Mouse (Mus musculus): ENCODE data around the gene Ssh2.
"Not testable (repeated sequence)": the region's sequence is repeated elsewhere in the genome, so short reads cannot be mapped to it uniquely, and the experiment has no call there.

Gene Ssh2

GRCm38 (mm10) chr11:77355055-77355454 is 139.0 kb downstream of the Ssh2 start:
- no peak for DNase-seq

- no peak for DNase-seq
These were observed 141.8 kb downstream of the Ssh2 start for GRCm38 (mm10) chr11:77357839-77358238.

- DNase-seq = no peak
These were observed 147.4 kb downstream of the Ssh2 start for GRCm38 (mm10) chr11:77363476-77363875.

GRCm38 (mm10) chr11:77364376-77364775 is 148.3 kb downstream of the Ssh2 start:
- no peak for DNase-seq

- DNase-seq = no peak
These were observed 149.8 kb downstream of the Ssh2 start for GRCm38 (mm10) chr11:77365706-77366386.

GRCm38 (mm10) chr11:77367541-77368270 is 151.6 kb downstream of the Ssh2 start:
- no peak for DNase-seq

GRCm38 (mm10) chr11:77369188-77369840 is 153.2 kb downstream of the Ssh2 start:
- no peak for DNase-seq

- no peak for DNase-seq
These were observed 153.7 kb downstream of the Ssh2 start for GRCm38 (mm10) chr11:77369841-77370191.

GRCm38 (mm10) chr11:77371088-77371487 is 155.0 kb downstream of the Ssh2 start:
- no peak for DNase-seq

- DNase-seq = no peak
These were observed 155.6 kb downstream of the Ssh2 start for GRCm38 (mm10) chr11:77371696-77372095.

GRCm38 (mm10) chr11:77372196-77372904 is 156.3 kb downstream of the Ssh2 start:
- no peak for DNase-seq

- DNase-seq = no peak
These were observed 162.5 kb downstream of the Ssh2 start for GRCm38 (mm10) chr11:77378622-77379021.

- DNase-seq = no peak
These were observed 165.1 kb downstream of the Ssh2 start for GRCm38 (mm10) chr11:77381174-77381573.

- DNase-seq = no peak
These were observed 168.1 kb downstream of the Ssh2 start for GRCm38 (mm10) chr11:77384151-77384550.

- DNase-seq = no peak
These were observed 169.9 kb downstream of the Ssh2 start for GRCm38 (mm10) chr11:77385706-77386690.

- DNase-seq = not testable (repeated sequence)
These were observed 172.1 kb downstream of the Ssh2 start for GRCm38 (mm10) chr11:77388197-77388596.

- no peak for DNase-seq
These were observed 179.5 kb downstream of the Ssh2 start for GRCm38 (mm10) chr11:77395539-77395938.

GRCm38 (mm10) chr11:77402508-77402907 is 186.4 kb downstream of the Ssh2 start:
- DNase-seq = no peak

- no peak for DNase-seq
These were observed 190.2 kb downstream of the Ssh2 start for GRCm38 (mm10) chr11:77406329-77406728.

GRCm38 (mm10) chr11:77409879-77410278 is 193.8 kb downstream of the Ssh2 start:
- no peak for DNase-seq

- no peak for DNase-seq
These were observed 195.2 kb downstream of the Ssh2 start for GRCm38 (mm10) chr11:77411284-77411683.
